Mouse (Mus musculus): Measurements from ENCODE around the gene Gm9508.

- TF ChIP-seq CHD2 (IDR thresholded peaks at IDR 0.05; ENCODE audit: low read length) = no peak
- no peak for TF ChIP-seq MAX (IDR thresholded peaks at IDR 0.05; ENCODE audit: low read length)
- no peak for TF ChIP-seq MEF2A (IDR thresholded peaks at IDR 0.05; ENCODE audit: borderline replicate concordance, low read depth, low read length)
- no peak for TF ChIP-seq TCF12 (IDR thresholded peaks at IDR 0.05; ENCODE audit: low read depth, low read length)
- no peak for TF ChIP-seq ZC3H11A (IDR thresholded peaks at IDR 0.05; ENCODE audit: low read depth, low read length)
- TF ChIP-seq POLR2A (IDR thresholded peaks at IDR 0.05; ENCODE audit: low read depth, low read length) = no peak
- TF ChIP-seq EP300 (IDR thresholded peaks at IDR 0.05; ENCODE audit: low read length) = no peak
These were observed 49.1 kb downstream of the Gm9508 start for GRCm38 (mm10) chr10:77647901-77648300.
